Mouse (Mus musculus) liver, postnatal 0 days (tissue): Measurements from ENCODE around the gene Npm1.

Source experiments
- CTCF ChIP-seq: sonication (generic); IDR thresholded peaks from 2 replicates; pipeline ENCODE4 v1.5.1; 2016; ENCODE audit warnings: antibody characterized with exemption, low read depth
- EP300 ChIP-seq: IDR thresholded peaks from 2 replicates; pipeline ENCODE4 v1.6.1; 2016; ENCODE audit warnings: antibody characterized with exemption, low read depth, mild to moderate bottlenecking

DNA sequence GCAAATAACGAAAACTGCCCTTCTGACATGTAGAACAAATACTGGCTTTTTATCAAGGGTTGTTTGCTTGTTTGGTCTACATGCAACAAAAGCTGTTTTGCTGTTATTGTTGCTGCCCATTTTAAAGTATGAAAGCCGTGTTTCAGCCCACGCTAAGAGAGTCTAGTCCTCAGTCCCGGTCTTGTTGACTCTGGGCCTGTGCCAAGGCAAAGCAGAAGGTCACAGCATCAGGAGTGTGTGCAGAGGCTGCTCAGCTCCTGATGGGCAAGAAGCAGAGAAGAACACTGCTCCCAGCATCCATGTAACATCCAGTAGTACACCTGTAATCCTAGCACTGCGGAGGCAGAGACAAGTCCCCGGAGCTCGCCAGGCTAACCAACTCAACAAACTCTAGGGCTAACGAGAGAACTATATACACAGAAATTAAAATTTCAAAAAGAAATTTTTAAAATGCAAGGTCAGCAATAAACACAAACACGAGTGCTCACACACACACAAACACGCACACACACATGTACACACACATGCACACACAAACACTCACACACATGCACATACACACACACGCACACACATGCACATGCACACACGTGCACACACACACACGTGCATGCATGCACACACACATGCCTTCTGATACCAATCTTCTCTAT lies 59.6 kb downstream of the Npm1 start:
- TF ChIP-seq CTCF: no peak
- no peak for TF ChIP-seq EP300
